Mouse (Mus musculus) common myeloid progenitor, adult 5-6 weeks (primary cell): ENCODE measurements at regions not wholly inside any gene's neighbourhood (a gene's known extent, or its start where the extent isn't known, plus 50 kb on each side); places are given as distances from the start of the nearest gene placed in this dataset.

Experiments
- ATAC-seq: replicated peaks from 2 replicates; pipeline ENCODE4 v1.8.0; 2016; ENCODE audit warnings: low read depth, mild to moderate bottlenecking, moderate TSS enrichment, inconsistent platforms; ENCODE audit not compliant: poor library complexity, severe bottlenecking

DNA sequence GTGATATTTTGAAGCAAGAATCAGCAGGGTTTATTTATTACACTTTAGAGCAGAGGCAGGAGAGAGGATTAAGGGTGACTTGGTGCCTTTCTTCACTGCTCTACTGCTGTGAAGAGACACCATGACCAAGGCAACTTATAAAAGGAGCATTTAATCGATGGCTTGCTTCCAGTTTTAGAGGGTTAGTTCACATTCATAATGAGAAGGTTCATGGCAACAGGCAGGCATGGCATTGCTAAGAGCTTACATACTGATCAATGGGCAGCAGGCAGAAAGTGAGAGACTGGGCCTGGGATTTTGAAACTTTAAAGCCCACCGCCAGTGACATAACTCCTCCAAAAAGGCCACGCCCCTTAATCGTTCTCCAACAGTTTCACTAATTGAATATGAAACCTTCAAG, 89.7 kb upstream of the Frmd4a start:
- ATAC-seq: no peak

- ATAC-seq: no peak
Observed at GRCm38 (mm10) chr2:3930650-3931049, 86.9 kb upstream of the Frmd4a start.

- ATAC-seq: no peak
Observed at GRCm38 (mm10) chr2:3940786-3941185, 76.7 kb upstream of the Frmd4a start.

- ATAC-seq: no peak
Observed at GRCm38 (mm10) chr2:3941496-3941895, 76.0 kb upstream of the Frmd4a start.

GRCm38 (mm10) chr2:3947432-3947831, 70.1 kb upstream of the Frmd4a start:
- no peak for ATAC-seq

DNA sequence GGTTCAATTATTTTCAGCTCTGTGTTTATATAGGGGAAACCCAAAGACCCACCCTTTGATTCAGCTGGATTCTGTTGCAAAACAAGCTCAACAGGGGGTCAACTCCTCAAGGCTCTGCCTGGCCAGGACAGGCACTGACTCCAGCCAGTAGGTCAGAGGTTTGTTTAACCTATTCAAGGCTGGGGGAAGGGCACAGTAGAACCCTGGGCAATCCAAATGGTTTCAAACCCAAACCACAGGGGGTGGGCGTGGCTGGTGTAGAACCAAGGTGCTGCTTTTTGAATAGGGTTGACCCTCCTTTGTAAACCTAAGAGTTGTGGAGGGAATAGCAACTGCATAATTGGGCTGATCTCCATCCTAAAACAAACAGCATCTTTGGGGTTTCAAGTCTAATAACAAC, 69.2 kb upstream of the Frmd4a start:
- no peak for ATAC-seq

GRCm38 (mm10) chr2:3957491-3957890, 60.0 kb upstream of the Frmd4a start:
- ATAC-seq: no peak

GRCm38 (mm10) chr2:3958065-3958641, 59.4 kb upstream of the Frmd4a start:
- no peak for ATAC-seq

DNA sequence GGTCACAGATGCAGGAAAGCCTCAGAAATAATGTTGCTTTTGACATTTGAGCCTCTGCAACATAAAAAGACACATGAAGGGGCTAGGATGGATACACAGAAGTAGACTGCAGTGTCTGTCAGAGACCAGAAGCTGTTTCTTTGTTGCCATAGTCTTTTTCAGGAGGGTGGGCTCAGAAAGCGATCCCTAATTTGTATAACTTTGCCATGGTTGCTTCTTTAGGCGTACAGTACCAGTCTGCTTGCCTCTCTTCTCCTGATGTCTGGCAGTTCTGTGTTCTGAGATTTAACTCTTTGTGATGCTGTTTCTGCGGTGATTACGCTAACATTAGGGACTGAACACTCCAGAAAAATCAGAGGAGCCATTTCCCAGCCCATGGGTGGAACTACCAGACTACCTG, 58.8 kb upstream of the Frmd4a start:
- no peak for ATAC-seq

GRCm38 (mm10) chr2:3959181-3959580, 58.3 kb upstream of the Frmd4a start:
- no peak for ATAC-seq

DNA sequence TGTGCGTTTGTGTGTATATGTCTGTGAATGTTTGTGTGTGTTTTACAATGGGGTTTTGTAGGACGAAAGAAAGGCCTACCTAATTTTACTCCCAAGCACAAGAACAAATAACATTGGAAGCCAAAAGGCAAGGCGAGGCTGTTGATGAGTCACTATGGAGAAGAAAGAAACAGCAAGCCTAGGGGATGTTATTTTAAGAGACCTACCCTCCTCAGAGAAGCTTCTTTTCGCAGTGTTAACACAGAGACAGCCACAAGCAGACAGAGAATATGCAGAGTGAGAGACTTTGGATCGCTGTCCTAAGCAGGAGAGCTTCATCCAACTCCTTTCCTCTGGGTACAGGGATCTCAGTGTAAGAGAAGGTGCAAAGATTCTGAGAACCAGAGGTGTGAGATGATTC, 57.3 kb upstream of the Frmd4a start:
- no peak for ATAC-seq

GRCm38 (mm10) chr2:3964351-3964750, 53.2 kb upstream of the Frmd4a start:
- ATAC-seq: peak; percentile 100
